Mouse (Mus musculus) c-Kit-positive CD71-negative TER-119-negative erythroid progenitor cells, embryonic 14.5 days (primary cell): ENCODE data around the gene Adamtsl5.
A peak's percentile ranks its signal among the peaks of the same experiment; 100 is the strongest.

Source experiments
- DNase-seq: peaks from one replicate; pipeline ENCODE4 v3.0.0-alpha.2; 2013; ENCODE audit warnings: low read depth

Gene Adamtsl5

DNA sequence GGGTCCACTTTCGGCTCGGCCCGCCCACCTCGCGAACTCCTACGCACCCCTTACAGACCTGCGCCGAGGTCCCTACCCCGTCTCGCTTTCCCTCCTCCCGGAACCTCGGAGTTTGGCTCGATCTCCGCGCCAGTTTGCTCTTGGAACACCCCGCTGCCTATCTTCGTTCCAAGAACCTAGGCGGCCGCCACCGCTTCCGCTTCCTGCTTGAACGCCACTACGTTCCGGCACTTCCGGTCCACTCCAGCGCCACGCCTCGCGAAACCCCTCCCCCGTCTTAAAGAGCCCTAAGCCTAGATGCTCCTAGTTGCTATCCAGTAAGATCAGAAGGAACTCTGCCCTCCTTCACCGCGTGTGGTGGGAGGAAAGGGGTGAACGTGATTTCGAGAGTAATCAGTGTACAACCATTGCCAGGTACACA lies 27.9 kb downstream of the Adamtsl5 start, which contains the start of gene 2310011J03Rik:
2310011J03Rik (minus strand) TSS at position 198 of the 421 bp plus-strand sequence.
- DNase-seq: peak; percentile 85

DNA sequence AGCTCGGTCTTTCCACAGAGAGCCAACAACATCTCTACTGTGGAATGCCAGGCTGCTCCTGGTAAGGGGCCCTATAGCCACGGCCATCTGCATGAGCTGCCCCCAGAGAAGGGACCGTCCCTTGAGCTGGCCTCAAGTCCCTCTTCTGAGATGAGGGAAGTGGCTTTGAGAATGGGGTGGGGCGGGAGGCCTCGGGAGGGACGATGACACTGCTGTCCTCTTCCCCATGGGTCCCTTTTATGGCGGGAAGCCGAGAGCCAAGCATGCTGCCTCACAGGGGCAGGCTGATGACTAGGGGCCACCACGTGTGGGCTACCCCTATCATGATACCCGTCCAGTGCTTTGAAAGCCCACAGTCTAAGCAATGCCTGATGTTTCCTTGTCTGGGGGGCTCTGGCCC lies 31.2 kb downstream of the Adamtsl5 start:
- DNase-seq: no peak

GRCm38 (mm10) chr10:80316359-80316781 lies 31.8 kb downstream of the Adamtsl5 start:
- DNase-seq: no peak

DNA sequence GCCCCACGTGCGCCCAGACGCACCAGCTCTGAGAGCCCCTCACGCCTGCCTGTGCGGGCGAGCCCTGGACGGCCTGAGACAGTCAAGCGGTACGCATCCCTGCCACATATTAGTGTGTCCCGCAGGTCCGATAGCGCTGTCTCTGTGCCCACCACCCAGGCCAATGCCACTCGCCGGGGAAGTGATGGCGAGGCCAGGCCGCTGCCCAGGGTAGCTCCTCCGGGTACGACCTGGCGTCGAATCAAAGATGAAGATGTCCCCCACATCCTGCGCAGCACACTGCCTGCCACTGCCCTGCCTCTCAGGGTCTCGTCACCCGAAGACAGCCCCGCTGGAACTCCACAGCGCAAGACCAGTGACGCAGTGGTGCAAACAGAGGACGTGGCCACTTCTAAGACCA lies 32.9 kb downstream of the Adamtsl5 start:
- DNase-seq: no peak

- no peak for DNase-seq
These were observed 33.7 kb downstream of the Adamtsl5 start for GRCm38 (mm10) chr10:80314494-80315001.

- no peak for DNase-seq
These were observed 34.5 kb downstream of the Adamtsl5 start for GRCm38 (mm10) chr10:80313627-80314201.

DNA sequence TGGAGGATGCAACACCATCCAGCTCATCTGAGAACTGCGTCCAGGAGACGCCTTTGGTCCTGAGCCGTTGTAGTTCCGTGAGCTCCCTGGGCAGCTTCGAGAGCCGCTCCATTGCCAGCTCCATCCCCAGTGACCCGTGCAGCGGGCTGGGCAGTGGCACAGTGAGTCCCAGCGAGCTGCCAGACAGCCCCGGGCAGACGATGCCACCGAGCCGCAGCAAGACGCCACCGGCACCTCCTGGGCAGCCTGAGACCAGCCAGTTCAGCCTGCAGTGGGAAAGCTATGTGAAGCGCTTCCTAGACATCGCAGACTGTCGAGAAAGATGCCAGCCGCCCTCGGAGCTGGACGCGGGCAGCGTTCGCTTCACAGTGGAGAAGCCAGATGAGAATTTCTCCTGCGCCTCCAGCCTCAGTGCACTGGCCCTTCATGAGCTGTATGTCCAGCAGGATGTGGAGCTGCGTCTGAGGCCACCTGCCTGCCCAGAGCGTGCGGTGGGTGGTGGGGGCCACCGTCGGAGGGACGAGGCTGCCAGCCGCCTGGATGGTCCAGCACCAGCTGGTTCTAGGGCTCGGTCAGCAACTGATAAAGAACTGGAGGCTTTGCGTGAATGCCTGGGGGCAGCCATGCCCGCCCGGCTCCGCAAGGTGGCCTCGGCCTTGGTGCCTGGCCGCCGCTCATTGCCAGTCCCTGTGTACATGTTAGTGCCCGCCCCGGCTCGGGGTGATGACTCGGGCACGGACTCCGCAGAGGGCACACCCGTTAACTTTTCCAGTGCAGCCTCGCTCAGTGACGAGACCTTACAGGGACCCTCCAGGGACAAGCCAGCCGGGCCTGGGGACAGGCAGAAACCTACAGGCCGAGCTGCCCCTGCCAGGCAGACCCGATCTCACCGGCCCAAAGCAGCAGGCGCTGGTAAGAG lies 35.4 kb downstream of the Adamtsl5 start:
- no peak for DNase-seq

- DNase-seq: no peak
These were observed 36.7 kb downstream of the Adamtsl5 start for GRCm38 (mm10) chr10:80311560-80311959.

DNA sequence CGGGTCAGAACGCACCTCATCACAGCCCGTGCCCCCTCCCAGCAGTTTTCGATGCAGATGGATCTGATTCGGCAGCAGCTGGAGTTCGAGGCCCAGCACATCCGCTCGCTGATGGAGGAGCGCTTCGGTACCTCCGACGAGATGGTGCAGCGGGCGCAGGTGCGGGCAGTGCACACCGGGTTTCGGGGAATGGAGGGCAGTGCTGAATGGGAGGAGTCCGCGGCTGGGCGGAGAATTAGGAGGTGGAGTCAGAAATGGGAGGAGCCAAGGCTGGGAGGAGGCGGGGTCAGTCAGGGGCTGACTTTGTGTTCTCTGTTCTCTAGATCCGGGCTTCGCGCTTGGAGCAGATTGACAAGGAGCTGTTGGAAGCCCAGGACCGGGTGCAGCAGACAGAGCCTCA lies 43.4 kb downstream of the Adamtsl5 start:
- DNase-seq: no peak

DNA sequence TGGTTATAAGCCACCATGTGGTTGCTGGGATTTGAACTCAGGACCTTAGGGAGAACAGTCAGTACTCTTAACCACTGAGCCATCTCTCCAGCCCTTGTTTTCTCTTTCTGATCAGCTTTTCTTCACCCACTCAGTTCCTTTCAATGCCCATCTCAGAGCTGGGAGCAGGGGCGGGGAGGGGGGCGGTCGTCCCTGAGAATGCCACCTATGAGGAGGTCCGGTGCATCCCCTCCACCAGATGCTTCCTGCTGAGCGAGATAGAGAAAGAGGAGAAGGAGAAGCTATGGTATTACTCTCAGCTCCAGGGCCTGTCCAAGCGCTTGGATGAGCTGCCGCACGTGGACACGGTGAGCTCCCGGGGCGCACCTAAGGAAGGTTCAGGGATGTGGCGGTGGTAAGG lies 43.8 kb downstream of the Adamtsl5 start:
- no peak for DNase-seq

DNA sequence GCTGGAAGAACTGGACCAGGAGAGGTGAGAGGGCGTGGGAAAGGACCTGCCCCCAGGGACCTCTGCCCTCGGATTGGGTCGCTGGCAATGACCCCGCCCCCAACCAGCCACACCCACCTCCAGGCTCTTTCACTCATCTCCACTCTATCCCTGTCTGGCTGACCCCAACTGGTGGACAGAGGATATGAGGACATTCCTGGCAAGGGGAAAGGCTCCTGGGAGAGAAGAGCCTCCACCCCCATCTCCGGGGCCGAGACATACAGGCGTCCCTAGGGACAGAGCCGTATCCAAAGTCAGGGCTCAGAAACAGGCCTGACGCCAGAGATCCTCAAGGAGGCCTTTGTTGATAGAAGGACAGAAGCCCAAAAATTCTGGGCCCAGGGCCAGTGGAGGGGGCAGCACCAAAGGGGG lies 45.7 kb downstream of the Adamtsl5 start:
- DNase-seq: no peak

- DNase-seq: no peak
These were observed 46.2 kb downstream of the Adamtsl5 start for GRCm38 (mm10) chr10:80302082-80302355.

DNA sequence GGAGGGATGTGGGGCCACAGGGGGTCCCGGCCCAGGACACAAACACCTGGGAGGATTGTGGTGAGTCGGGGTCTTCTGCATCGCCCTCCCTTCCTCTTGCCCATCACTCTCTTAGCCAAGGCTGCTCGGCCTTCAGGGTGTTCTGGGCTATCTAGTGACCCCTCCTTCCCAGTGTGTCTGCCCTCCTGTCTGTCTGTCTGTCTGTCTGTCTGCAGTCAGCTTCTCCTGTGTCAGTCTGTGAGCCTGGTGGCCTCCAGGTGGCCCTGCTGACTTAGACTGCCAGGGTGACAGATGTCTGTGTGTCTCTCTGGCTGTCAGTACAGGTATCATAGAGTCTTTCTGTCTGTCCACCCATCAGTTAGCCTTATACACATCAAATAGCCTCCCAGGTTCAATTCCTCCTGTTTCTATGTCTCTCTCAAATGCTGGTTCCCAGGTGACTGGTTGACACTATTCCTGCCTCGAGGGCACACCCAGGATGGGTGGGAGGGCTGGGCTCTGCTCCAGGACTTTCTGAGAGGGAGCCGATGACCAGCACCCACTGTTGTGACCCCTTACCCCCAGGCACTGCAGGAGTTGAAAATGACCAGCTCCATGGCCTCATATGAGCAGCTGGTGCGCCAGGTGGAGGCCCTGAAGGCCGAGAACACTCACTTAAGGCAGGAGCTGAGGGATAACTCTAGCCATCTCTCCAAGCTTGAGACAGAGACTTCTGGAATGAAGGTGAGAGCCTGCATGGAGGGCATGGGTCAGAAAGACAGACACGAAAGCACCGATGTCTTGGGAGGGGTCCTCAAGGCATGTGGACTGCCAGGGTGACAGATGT lies 46.7 kb downstream of the Adamtsl5 start:
- DNase-seq: no peak

DNA sequence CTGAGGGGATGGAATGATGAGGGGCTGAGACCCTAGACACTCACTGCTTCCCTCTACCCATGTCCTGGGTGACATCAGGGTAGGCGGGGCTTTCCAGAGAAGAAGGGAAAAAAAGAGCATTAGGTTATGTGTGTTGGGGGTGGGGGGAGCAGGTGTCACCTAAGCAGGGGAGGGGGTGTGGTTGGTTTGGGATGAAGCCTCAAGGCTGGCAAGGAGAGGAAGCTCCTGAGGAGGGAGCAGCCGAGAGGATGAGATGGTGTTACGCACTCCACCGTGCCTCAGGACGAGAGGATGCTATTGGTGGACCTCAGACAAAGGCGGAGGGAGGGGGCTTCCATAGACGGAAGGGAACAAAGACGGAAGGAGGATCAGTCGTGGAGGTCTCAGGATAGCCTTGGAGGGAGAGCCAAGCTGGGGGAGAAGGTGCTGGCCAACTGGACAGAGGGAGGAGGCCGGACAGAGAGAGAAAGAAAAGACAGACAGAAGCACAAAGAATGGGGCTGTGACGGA lies 47.5 kb downstream of the Adamtsl5 start:
- DNase-seq: no peak

- no peak for DNase-seq
These were observed 48.4 kb downstream of the Adamtsl5 start for GRCm38 (mm10) chr10:80299824-80300223.

DNA sequence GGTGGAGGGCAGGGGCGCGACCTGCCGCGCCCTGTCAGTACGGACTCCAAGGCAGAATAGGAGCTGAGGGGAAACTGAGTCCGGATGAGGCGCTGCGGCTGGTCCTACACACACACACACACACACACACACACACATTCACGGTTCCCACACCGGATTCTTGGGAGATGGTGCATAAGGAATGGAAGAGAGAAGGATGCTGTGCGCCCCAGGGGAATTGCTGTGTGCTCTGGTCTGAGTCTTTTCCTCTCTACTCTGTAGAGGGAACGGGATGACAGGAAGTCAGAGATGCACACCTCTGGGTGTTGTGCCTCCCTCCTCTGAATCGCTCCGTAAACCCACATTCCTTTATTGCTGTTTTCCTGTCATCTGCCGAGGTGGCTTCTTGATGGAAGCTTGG lies 48.9 kb downstream of the Adamtsl5 start:
- no peak for DNase-seq

DNA sequence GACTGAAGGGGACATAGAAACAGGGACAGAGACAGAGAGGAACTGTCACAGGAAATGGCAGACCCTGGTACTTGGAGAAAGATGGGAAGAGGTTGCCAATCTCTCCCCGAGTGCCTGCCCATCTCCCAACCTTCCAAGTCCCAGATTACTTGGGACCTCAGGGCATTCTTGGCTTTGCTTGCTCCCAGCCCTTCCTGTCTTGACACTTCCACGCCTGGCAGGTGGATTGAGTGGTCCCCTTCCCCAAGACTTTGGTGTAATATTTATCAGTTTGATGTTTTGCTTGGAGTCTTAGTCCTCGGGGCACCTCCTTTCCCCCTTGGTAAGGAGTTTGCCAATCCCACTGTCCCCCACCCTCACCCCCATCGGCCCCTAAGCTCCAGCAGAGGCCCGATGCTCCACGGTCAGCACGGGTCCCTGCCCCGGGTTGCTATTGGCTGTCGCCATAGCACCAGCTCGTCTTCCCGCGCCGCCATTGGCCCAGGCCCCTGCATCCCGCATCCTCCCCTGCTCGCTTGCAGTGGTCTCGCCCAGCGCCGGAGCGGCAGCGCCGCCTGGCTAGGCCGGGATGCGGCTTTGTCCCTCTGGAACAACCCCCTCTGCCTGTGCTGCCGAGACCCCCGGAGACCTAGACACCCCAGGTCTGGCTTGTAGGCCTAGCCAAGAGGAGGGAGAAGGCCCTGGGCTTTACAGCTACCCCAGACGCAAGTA lies 49.5 kb downstream of the Adamtsl5 start:
- DNase-seq: no peak

- no peak for DNase-seq
These were observed 50.6 kb downstream of the Adamtsl5 start for GRCm38 (mm10) chr10:80297526-80298133.

DNA sequence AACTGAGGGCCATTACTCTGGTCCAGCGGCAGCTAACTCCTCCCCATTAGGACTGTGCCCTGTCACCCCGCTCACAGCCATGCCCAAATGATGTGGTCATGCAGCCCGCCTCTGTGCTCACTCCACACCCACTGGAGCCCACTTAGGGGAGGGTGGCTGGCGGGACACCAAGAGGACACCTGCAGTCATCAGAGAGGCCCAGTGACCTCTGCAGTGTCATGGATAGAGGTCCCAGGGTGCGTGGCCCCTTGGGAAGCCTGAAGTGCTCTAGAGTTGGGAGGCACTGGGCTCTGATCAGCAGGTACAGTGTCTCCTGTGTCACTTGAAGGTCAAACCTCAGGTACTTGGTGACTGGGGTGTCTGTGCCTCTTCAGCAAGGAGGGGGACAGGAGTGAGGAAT lies 51.4 kb downstream of the Adamtsl5 start:
- DNase-seq: no peak

DNA sequence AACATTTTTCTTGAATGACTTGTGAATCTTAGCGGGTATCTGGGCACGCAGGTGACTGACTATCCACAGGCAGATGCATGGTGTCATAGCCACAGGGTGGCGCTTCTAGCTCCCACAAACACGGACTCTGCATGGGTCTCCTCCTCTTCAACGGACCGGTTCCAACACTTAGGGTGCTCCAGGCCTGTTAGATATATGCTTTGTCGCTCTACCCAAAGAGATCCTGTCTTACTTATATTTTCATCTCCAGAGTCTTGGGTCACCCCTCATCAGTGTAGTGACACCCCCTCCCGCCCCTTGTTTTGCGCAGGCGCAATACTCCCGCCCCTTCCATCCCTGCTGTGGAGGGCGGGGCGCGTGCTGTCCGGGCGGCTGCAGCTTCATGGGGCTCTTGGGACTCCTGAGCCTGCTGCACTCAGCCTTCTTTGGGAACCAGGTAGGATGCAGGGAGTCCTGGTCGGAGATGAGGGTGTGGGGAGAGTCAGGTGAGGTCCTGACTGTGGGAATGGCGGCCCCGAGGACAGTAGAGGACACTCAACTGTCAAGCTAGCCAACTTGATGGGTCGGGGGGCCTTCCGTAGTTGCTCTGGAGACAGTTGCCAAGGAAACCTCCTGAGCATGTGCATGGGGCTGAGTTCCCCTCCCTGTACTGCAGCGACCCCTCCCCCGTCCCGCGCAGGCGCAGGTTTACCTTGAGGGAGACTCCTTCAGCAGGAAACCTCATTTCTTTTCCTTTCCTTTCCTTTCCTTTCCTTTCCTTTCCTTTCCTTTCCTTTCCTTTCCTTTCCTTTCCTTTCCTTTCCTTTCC lies 52.4 kb downstream of the Adamtsl5 start, which contains the start of gene Apc2:
Apc2 (plus strand) TSS at position 360 of the 808 bp plus-strand sequence.
- DNase-seq: peak; percentile 61
